Comparison of ENCODE assay signal across 9 mouse cellular contexts in genomic region chr2:72674229-72674628, GRCm38 (mm10).
DNase-seq lines count a peak whose midpoint lies in the region; ATAC-seq lines count a peak whose summit lies in the region.
"Had no signal": no experiment of that assay in that cellular context is flagged by ENCODE, and none has a peak within 500 bp of the region (broad histone marks: within the 10 kb centered on the region; RNA-seq: fewer than 3 reads in every experiment).

No protein-coding gene starts in this region.

- 8% methylated on average over 4 of the region's 4 CpGs for WGBS in kidney, embryonic 14.5 days
- 16% methylated on average over 4 of the region's 4 CpGs for WGBS in heart, embryonic 14.5 days

- DNase-seq in kidney, adult 9 months, result no peak
- DNase-seq in embryo, embryonic 9.5 days (ENCODE audit: extremely low spot score), result peak; percentile 33
- peak; percentile 22 for DNase-seq in lung, postnatal 36 days
- DNase-seq in testis, postnatal 10 days (ENCODE audit: low spot score), result peak; percentile 69
- DNase-seq in layer of hippocampus, postnatal 10 days (ENCODE audit: low spot score in 2 of 2), result no peak
- no peak for DNase-seq in B cell, adult 2 months

- no peaks in the 10 kb centered on the region for H3K4me1 ChIP-seq in kidney, embryonic 14.5 days (ENCODE audit: control insufficient read depth, insufficient read depth, low read length)
- peaks cover 3 to 5% of the 10 kb centered on the region in 2 experiments; a peak in 3 of 4 replicates for H3K4me1 ChIP-seq in heart, embryonic 14.5 days (ENCODE audit: control insufficient read depth in 2 of 2, insufficient read depth in 2 of 2, low read length in 2 of 2)

- H3K9ac ChIP-seq in kidney, embryonic 14.5 days (ENCODE audit: low read depth, low read length), result no peak overlapping the region
- H3K9ac ChIP-seq in heart, embryonic 14.5 days (ENCODE audit: low read length), result no peak overlapping the region

- no peak overlapping the region for H3K4me3 ChIP-seq in kidney, embryonic 14.5 days (ENCODE audit: low read length)
- no peak overlapping the region for H3K4me3 ChIP-seq in heart, embryonic 14.5 days (ENCODE audit: control insufficient read depth in 1 of 2, insufficient read depth in 1 of 2, low read depth in 1 of 2, low read length in 2 of 2)

- no peaks in the 10 kb centered on the region for H3K27me3 ChIP-seq in kidney, embryonic 14.5 days (ENCODE audit: control insufficient read depth, insufficient read depth, low read length)
- H3K27me3 ChIP-seq in heart, embryonic 14.5 days (ENCODE audit: control insufficient read depth, insufficient read depth, low read length), result no peaks in the 10 kb centered on the region
- H3K27me3 ChIP-seq: Patski had no signal

- H3K27ac ChIP-seq in kidney, embryonic 14.5 days (ENCODE audit: low read depth, low read length), result peak overlapping the region; percentile 24; the same call in 1 of the 2 replicates
- H3K27ac ChIP-seq in heart, embryonic 14.5 days (replicated peaks in 1 of 2; ENCODE audit: control insufficient read depth in 1 of 2, insufficient read depth in 1 of 2, low read depth in 2 of 2, low read length in 2 of 2), result no peak overlapping the region

- no peaks in the 10 kb centered on the region for H3K9me3 ChIP-seq in kidney, embryonic 14.5 days (ENCODE audit: control insufficient read depth, low read length)
- H3K9me3 ChIP-seq in heart, embryonic 14.5 days (ENCODE audit: control insufficient read depth, low read length), result no peaks in the 10 kb centered on the region

- no peaks in the 10 kb centered on the region for H3K36me3 ChIP-seq in kidney, embryonic 14.5 days (ENCODE audit: control insufficient read depth, insufficient read depth, low read length)
- H3K36me3 ChIP-seq in heart, embryonic 14.5 days (ENCODE audit: control insufficient read depth, insufficient read depth, low read length), result no peaks in the 10 kb centered on the region

- no peak overlapping the region; the same call in 1 of the 2 replicates for H3K4me2 ChIP-seq in kidney, embryonic 14.5 days (replicated peaks; ENCODE audit: low read depth, low read length)
- 0 out of 2 replicates have a peak overlapping the region, but pooled peaks have one; percentile 26 for H3K4me2 ChIP-seq in heart, embryonic 14.5 days (ENCODE audit: low read length)

- ATAC-seq in kidney, embryonic 14.5 days (ENCODE audit: low FRiP score, low TSS enrichment), result peak; percentile 91
- no peak for ATAC-seq in heart, embryonic 14.5 days (ENCODE audit: insufficient number of reproducible peaks, insufficient read depth, low FRiP score, low read depth)
- ATAC-seq: Patski had no signal

Comparison
In these comparisons a context has a peak if more than half of its experiments do, and no peak if none do; other contexts are left out.
1. DNase-seq: peak in embryo, embryonic 9.5 days (single experiment), lung, postnatal 36 days (single experiment) and testis, postnatal 10 days (single experiment); none in kidney, adult 9 months (single experiment), layer of hippocampus, postnatal 10 days (0 of 2) and B cell, adult 2 months (0 of 2).